Mouse (Mus musculus) testis, adult 2 months (tissue): ENCODE results near the gene Erf. TPM values are rescaled to one million over a fixed set of nuclear protein-coding genes. Genes with fewer than 3 reads are reported as not detected.

Source experiments
- H3K27ac ChIP-seq: fragments of 200-500 bp; 2 replicates; pipeline ENCODE4 v1.5.1; 2012; ENCODE audit warnings: low read depth, low read length; ENCODE audit not compliant: control insufficient read depth, insufficient read depth
- H3K27me3 ChIP-seq: fragments of 200-500 bp; 2 replicates; pipeline ENCODE4 v1.6.1; 2012; ENCODE audit warnings: mild to moderate bottlenecking, low read length, moderate library complexity; ENCODE audit not compliant: control insufficient read depth, insufficient read depth
- H3K36me3 ChIP-seq: fragments of 200-500 bp; 2 replicates; pipeline ENCODE4 v1.6.1; 2012; ENCODE audit warnings: mild to moderate bottlenecking, low read length; ENCODE audit not compliant: control insufficient read depth, insufficient read depth
- H3K4me1 ChIP-seq: fragments of 200-500 bp; 2 replicates; pipeline ENCODE4 v1.6.1; 2012; ENCODE audit warnings: low read length; ENCODE audit not compliant: control insufficient read depth, insufficient read depth
- H3K4me3 ChIP-seq: fragments of 200-500 bp; 2 replicates; pipeline ENCODE4 v1.5.1; 2012; ENCODE audit warnings: low read depth, mild to moderate bottlenecking, low read length, moderate library complexity, mixed read lengths; ENCODE audit not compliant: control insufficient read depth
- CTCF ChIP-seq: fragments of 200-500 bp; IDR thresholded peaks from 2 replicates; pipeline ENCODE4 v1.5.1; 2012; ENCODE audit warnings: low read depth, mild to moderate bottlenecking, inconsistent platforms, low read length, moderate library complexity; ENCODE audit not compliant: control insufficient read depth, insufficient read depth, insufficient replicate concordance
- POLR2A ChIP-seq: fragments of 200-500 bp; IDR thresholded peaks from 2 replicates; pipeline ENCODE4 v1.6.1; 2012; ENCODE audit warnings: low read depth, mild to moderate bottlenecking, inconsistent platforms, low read length, moderate library complexity; ENCODE audit not compliant: control insufficient read depth
- polyA plus RNA-seq: library from polyadenylated mRNA; depleted of rRNA; stranded (reverse); fragments of >200 nt; gene quantifications from 2 replicates; pipeline ENCODE4 v1.2.3, GENCODE M21; 2012

The Erf gene
- polyA plus RNA-seq, 1 experiment: 40.4 TPM

- no peaks in the 10 kb centered on the region for H3K27me3 ChIP-seq
- H3K4me3 ChIP-seq: peak overlapping the region; percentile 69; the same call in 1 of the 2 replicates
- peaks cover 2% of the 10 kb centered on the region; the same call in 1 of the 2 replicates for H3K36me3 ChIP-seq
- H3K27ac ChIP-seq: peak overlapping the region; percentile 87
- TF ChIP-seq CTCF (no peak), POLR2A (no peak)
- peaks cover 50% of the 10 kb centered on the region for H3K4me1 ChIP-seq
Observed at GRCm38 (mm10) chr7:25279861-25280791, 29.6 kb upstream of the Erf start.

- H3K27ac ChIP-seq: peak overlapping the region; percentile 87
- peaks cover 48% of the 10 kb centered on the region for H3K4me1 ChIP-seq
- H3K36me3 ChIP-seq: no peaks in the 10 kb centered on the region
- no peaks in the 10 kb centered on the region for H3K27me3 ChIP-seq
- TF ChIP-seq CTCF: no peak
- no peak; the same call in 1 of the 2 replicates for TF ChIP-seq POLR2A
- peak overlapping the region; percentile 69 for H3K4me3 ChIP-seq
Observed at GRCm38 (mm10) chr7:25279076-25279860, 28.7 kb upstream of the Erf start.

- Histone ChIP-seq H3K27me3 (no peaks in the 10 kb centered on the region), H3K36me3 (no peaks in the 10 kb centered on the region), H3K27ac (peak overlapping the region; percentile 89), H3K4me3 (peak overlapping the region; percentile 69), H3K4me1 (peaks cover 44% of the 10 kb centered on the region)
- TF ChIP-seq CTCF (peak; percentile 44; the same call in 1 of the 2 replicates), POLR2A (peak; percentile 44; the same call in 1 of the 2 replicates)
Observed at GRCm38 (mm10) chr7:25278341-25279075, 27.9 kb upstream of the Erf start.

- Histone ChIP-seq H3K36me3 (no peaks in the 10 kb centered on the region), H3K27ac (no peak overlapping the region), H3K4me3 (no peak overlapping the region), H3K27me3 (no peaks in the 10 kb centered on the region), H3K4me1 (peaks cover 39% of the 10 kb centered on the region)
- TF ChIP-seq POLR2A: no peak
- no peak for TF ChIP-seq CTCF
Observed at GRCm38 (mm10) chr7:25277998-25278340, 27.4 kb upstream of the Erf start.

- H3K27ac ChIP-seq: no peak overlapping the region
- TF ChIP-seq CTCF: no peak
- TF ChIP-seq POLR2A: no peak
- H3K36me3 ChIP-seq: no peaks in the 10 kb centered on the region
- no peaks in the 10 kb centered on the region for H3K27me3 ChIP-seq
- peaks cover 36% of the 10 kb centered on the region for H3K4me1 ChIP-seq
- no peak overlapping the region for H3K4me3 ChIP-seq
Observed at GRCm38 (mm10) chr7:25277405-25277804, 26.8 kb upstream of the Erf start.

- H3K27ac ChIP-seq: no peak overlapping the region
- no peak for TF ChIP-seq POLR2A
- no peak for TF ChIP-seq CTCF
- H3K27me3 ChIP-seq: no peaks in the 10 kb centered on the region
- H3K36me3 ChIP-seq: no peaks in the 10 kb centered on the region
- peaks cover 26% of the 10 kb centered on the region for H3K4me1 ChIP-seq
- no peak overlapping the region for H3K4me3 ChIP-seq
Observed at GRCm38 (mm10) chr7:25275555-25276298, 25.2 kb upstream of the Erf start.

- H3K27me3 ChIP-seq: no peaks in the 10 kb centered on the region
- H3K4me1 ChIP-seq: peaks cover 19% of the 10 kb centered on the region
- no peaks in the 10 kb centered on the region for H3K36me3 ChIP-seq
- H3K4me3 ChIP-seq: no peak overlapping the region
- no peak for TF ChIP-seq CTCF
- no peak for TF ChIP-seq POLR2A
- no peak overlapping the region for H3K27ac ChIP-seq
Observed at GRCm38 (mm10) chr7:25274996-25275395, 24.4 kb upstream of the Erf start.
